Mouse (Mus musculus): ENCODE data around the gene Aebp2. TPM values are rescaled to one million over a fixed set of nuclear protein-coding genes. Genes with fewer than 3 reads are reported as not detected.
"Not testable (repeated sequence)": the region's sequence is repeated elsewhere in the genome, so short reads cannot be mapped to it uniquely, and the experiment has no call there.

Aebp2 gene
- polyA plus RNA-seq, 1 experiment from 2014 or later: 12.4 TPM

GRCm38 (mm10) chr6:140601175-140601574, 21.3 kb upstream of the Aebp2 start:
- no peak for ATAC-seq (replicated peaks; ENCODE audit: insufficient number of reproducible peaks, low FRiP score, low TSS enrichment)
- WGBS (ENCODE audit: insufficient replicate concordance): 90% methylated on average over 4 of the region's 4 CpGs
- no peak overlapping the region for H3K4me3 ChIP-seq (ENCODE audit: low read depth, low read length)

GRCm38 (mm10) chr6:140603228-140603944, 19.1 kb upstream of the Aebp2 start:
- Histone ChIP-seq H3K27me3 (ENCODE audit: control insufficient read depth, insufficient read depth, low read length) (no peaks in the 10 kb centered on the region), H3K27ac (ENCODE audit: low read depth, low read length) (no peak overlapping the region), H3K36me3 (ENCODE audit: control insufficient read depth, insufficient read depth, low read length) (no peaks in the 10 kb centered on the region; the same call in 1 of the 2 replicates), H3K4me3 (ENCODE audit: low read depth, low read length) (no peak overlapping the region), H3K9me3 (replicated peaks; ENCODE audit: control insufficient read depth, low read length) (no peaks in the 10 kb centered on the region), H3K9ac (ENCODE audit: low read depth, low read length) (no peak overlapping the region), H3K4me1 (ENCODE audit: control insufficient read depth, insufficient read depth, low read length) (no peaks in the 10 kb centered on the region), H3K4me2 (no peak overlapping the region)
- ATAC-seq (replicated peaks; ENCODE audit: insufficient number of reproducible peaks, low FRiP score, low TSS enrichment): no peak
- whole genome bisulfite sequencing (ENCODE audit: insufficient replicate concordance): 27% methylated on average over 8 of the region's 8 CpGs

More at GRCm38 (mm10) chr6:140601175-140601574, 21.3 kb upstream of the Aebp2 start:
- H3K27me3 ChIP-seq (ENCODE audit: control insufficient read depth, insufficient read depth, low read length): no peaks in the 10 kb centered on the region
- peaks cover 2% of the 10 kb centered on the region; the same call in 1 of the 2 replicates for H3K36me3 ChIP-seq (ENCODE audit: control insufficient read depth, insufficient read depth, low read length)
- H3K4me1 ChIP-seq (ENCODE audit: control insufficient read depth, insufficient read depth, low read length): no peaks in the 10 kb centered on the region
- H3K4me2 ChIP-seq: no peak overlapping the region
- no peaks in the 10 kb centered on the region for H3K9me3 ChIP-seq (replicated peaks; ENCODE audit: control insufficient read depth, low read length)
- H3K27ac ChIP-seq (ENCODE audit: low read depth, low read length): no peak overlapping the region
- no peak overlapping the region for H3K9ac ChIP-seq (ENCODE audit: low read depth, low read length)

GRCm38 (mm10) chr6:140605173-140605572, 17.3 kb upstream of the Aebp2 start:
- not testable (repeated sequence) for H3K27me3 ChIP-seq (ENCODE audit: control insufficient read depth, insufficient read depth, low read length); H3K27ac ChIP-seq (ENCODE audit: low read depth, low read length); H3K36me3 ChIP-seq (ENCODE audit: control insufficient read depth, insufficient read depth, low read length); H3K4me3 ChIP-seq (ENCODE audit: low read depth, low read length); H3K4me1 ChIP-seq (ENCODE audit: control insufficient read depth, insufficient read depth, low read length); H3K9ac ChIP-seq (ENCODE audit: low read depth, low read length); H3K9me3 ChIP-seq (replicated peaks; ENCODE audit: control insufficient read depth, low read length); ATAC-seq (replicated peaks; ENCODE audit: insufficient number of reproducible peaks, low FRiP score, low TSS enrichment); H3K4me2 ChIP-seq
- 86% methylated on average over 5 of the region's 5 CpGs for WGBS (ENCODE audit: insufficient replicate concordance)

- Histone ChIP-seq H3K9me3 (replicated peaks; ENCODE audit: control insufficient read depth, low read length) (no peaks in the 10 kb centered on the region), H3K4me1 (ENCODE audit: control insufficient read depth, insufficient read depth, low read length) (no peaks in the 10 kb centered on the region)
Measured at GRCm38 (mm10) chr6:140605732-140606131, 16.7 kb upstream of the Aebp2 start.

GRCm38 (mm10) chr6:140606534-140606933, 15.9 kb upstream of the Aebp2 start:
- H3K4me3 ChIP-seq (ENCODE audit: low read depth, low read length): no peak overlapping the region
- no peak overlapping the region for H3K9ac ChIP-seq (ENCODE audit: low read depth, low read length)
- H3K36me3 ChIP-seq (ENCODE audit: control insufficient read depth, insufficient read depth, low read length): no peaks in the 10 kb centered on the region
- no peak overlapping the region for H3K27ac ChIP-seq (ENCODE audit: low read depth, low read length)
- H3K27me3 ChIP-seq (ENCODE audit: control insufficient read depth, insufficient read depth, low read length): no peaks in the 10 kb centered on the region
- ATAC-seq (replicated peaks; ENCODE audit: insufficient number of reproducible peaks, low FRiP score, low TSS enrichment): no peak
- H3K9me3 ChIP-seq (replicated peaks; ENCODE audit: control insufficient read depth, low read length): no peaks in the 10 kb centered on the region
- H3K4me2 ChIP-seq: no peak overlapping the region
- H3K4me1 ChIP-seq (ENCODE audit: control insufficient read depth, insufficient read depth, low read length): no peaks in the 10 kb centered on the region
- WGBS (ENCODE audit: insufficient replicate concordance): 73% methylated on average over 10 of the region's 10 CpGs

More at GRCm38 (mm10) chr6:140605732-140606131, 16.7 kb upstream of the Aebp2 start:
- Histone ChIP-seq H3K27ac (ENCODE audit: low read depth, low read length) (no peak overlapping the region), H3K9ac (ENCODE audit: low read depth, low read length) (0 out of 2 replicates have a peak overlapping the region, but pooled peaks have one; percentile 10), H3K36me3 (ENCODE audit: control insufficient read depth, insufficient read depth, low read length) (no peaks in the 10 kb centered on the region), H3K4me3 (ENCODE audit: low read depth, low read length) (no peak overlapping the region), H3K27me3 (ENCODE audit: control insufficient read depth, insufficient read depth, low read length) (no peaks in the 10 kb centered on the region), H3K4me2 (no peak overlapping the region)
- ATAC-seq (replicated peaks; ENCODE audit: insufficient number of reproducible peaks, low FRiP score, low TSS enrichment): no peak
- 75% methylated on average over 3 of the region's 3 CpGs for WGBS (ENCODE audit: insufficient replicate concordance)

- Histone ChIP-seq H3K27me3 (ENCODE audit: control insufficient read depth, insufficient read depth, low read length) (no peaks in the 10 kb centered on the region), H3K4me1 (ENCODE audit: control insufficient read depth, insufficient read depth, low read length) (no peaks in the 10 kb centered on the region), H3K4me2 (no peak overlapping the region), H3K4me3 (ENCODE audit: low read depth, low read length) (no peak overlapping the region), H3K9me3 (replicated peaks; ENCODE audit: control insufficient read depth, low read length) (no peaks in the 10 kb centered on the region), H3K27ac (ENCODE audit: low read depth, low read length) (no peak overlapping the region), H3K9ac (ENCODE audit: low read depth, low read length) (no peak overlapping the region), H3K36me3 (ENCODE audit: control insufficient read depth, insufficient read depth, low read length) (no peaks in the 10 kb centered on the region)
- ATAC-seq (replicated peaks; ENCODE audit: insufficient number of reproducible peaks, low FRiP score, low TSS enrichment): no peak
- WGBS (ENCODE audit: insufficient replicate concordance): 89% methylated on average over 6 of the region's 6 CpGs
Measured at GRCm38 (mm10) chr6:140608666-140609065, 13.8 kb upstream of the Aebp2 start.

GRCm38 (mm10) chr6:140609533-140609932, 12.9 kb upstream of the Aebp2 start:
- Histone ChIP-seq H3K27me3 (ENCODE audit: control insufficient read depth, insufficient read depth, low read length) (no peaks in the 10 kb centered on the region), H3K4me1 (ENCODE audit: control insufficient read depth, insufficient read depth, low read length) (no peaks in the 10 kb centered on the region), H3K4me2 (no peak overlapping the region), H3K36me3 (ENCODE audit: control insufficient read depth, insufficient read depth, low read length) (no peaks in the 10 kb centered on the region), H3K4me3 (ENCODE audit: low read depth, low read length) (no peak overlapping the region), H3K9ac (ENCODE audit: low read depth, low read length) (no peak overlapping the region), H3K27ac (ENCODE audit: low read depth, low read length) (no peak overlapping the region), H3K9me3 (replicated peaks; ENCODE audit: control insufficient read depth, low read length) (no peaks in the 10 kb centered on the region)
- ATAC-seq (replicated peaks; ENCODE audit: insufficient number of reproducible peaks, low FRiP score, low TSS enrichment): no peak
- WGBS (ENCODE audit: insufficient replicate concordance): 78% methylated on average over 4 of the region's 4 CpGs

DNA sequence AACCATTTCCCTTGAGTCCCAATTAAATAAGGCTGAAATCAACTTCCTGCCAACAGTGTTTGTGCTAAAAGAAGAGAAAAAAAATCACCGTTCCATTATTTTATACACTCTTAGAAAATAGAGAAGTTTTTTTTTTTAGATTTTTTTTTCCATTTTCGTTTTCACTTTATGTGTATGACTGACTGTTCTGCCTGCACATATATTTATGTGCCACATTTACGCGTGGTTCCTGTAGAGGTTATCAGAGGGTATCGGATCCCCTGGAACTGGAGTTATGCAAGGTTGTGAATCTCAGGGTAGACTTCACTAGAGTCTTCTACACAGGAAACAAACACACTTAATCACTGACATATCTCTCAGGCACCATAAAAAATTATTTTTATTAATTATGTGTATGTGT, 12.3 kb upstream of the Aebp2 start:
- no peaks in the 10 kb centered on the region for H3K9me3 ChIP-seq (replicated peaks; ENCODE audit: control insufficient read depth, low read length)
- no peaks in the 10 kb centered on the region for H3K36me3 ChIP-seq (ENCODE audit: control insufficient read depth, insufficient read depth, low read length)
- no peak overlapping the region for H3K27ac ChIP-seq (ENCODE audit: low read depth, low read length)
- 86% methylated on average over 5 of the region's 5 CpGs for WGBS (ENCODE audit: insufficient replicate concordance)
- H3K4me3 ChIP-seq (ENCODE audit: low read depth, low read length): no peak overlapping the region
- no peak overlapping the region for H3K9ac ChIP-seq (ENCODE audit: low read depth, low read length)
- no peaks in the 10 kb centered on the region for H3K4me1 ChIP-seq (ENCODE audit: control insufficient read depth, insufficient read depth, low read length)
- H3K4me2 ChIP-seq: no peak overlapping the region
- H3K27me3 ChIP-seq (ENCODE audit: control insufficient read depth, insufficient read depth, low read length): no peaks in the 10 kb centered on the region
- no peak for ATAC-seq (replicated peaks; ENCODE audit: insufficient number of reproducible peaks, low FRiP score, low TSS enrichment)

GRCm38 (mm10) chr6:140611282-140611681, 11.2 kb upstream of the Aebp2 start:
- Histone ChIP-seq H3K4me2 (no peak overlapping the region), H3K4me1 (ENCODE audit: control insufficient read depth, insufficient read depth, low read length) (no peaks in the 10 kb centered on the region), H3K9ac (ENCODE audit: low read depth, low read length) (no peak overlapping the region), H3K27ac (ENCODE audit: low read depth, low read length) (no peak overlapping the region), H3K4me3 (ENCODE audit: low read depth, low read length) (no peak overlapping the region), H3K27me3 (ENCODE audit: control insufficient read depth, insufficient read depth, low read length) (no peaks in the 10 kb centered on the region), H3K9me3 (replicated peaks; ENCODE audit: control insufficient read depth, low read length) (no peaks in the 10 kb centered on the region), H3K36me3 (ENCODE audit: control insufficient read depth, insufficient read depth, low read length) (no peaks in the 10 kb centered on the region)
- ATAC-seq (replicated peaks; ENCODE audit: insufficient number of reproducible peaks, low FRiP score, low TSS enrichment): no peak
- 82% methylated on average over 4 of the region's 4 CpGs for WGBS (ENCODE audit: insufficient replicate concordance)

Measured in heart, embryonic 11.5 days (tissue).